Mouse (Mus musculus) neural tube, embryonic 11.5 days (tissue): ENCODE results near the gene Slc39a11. TPM values are rescaled to one million over a fixed set of nuclear protein-coding genes. Genes with fewer than 3 reads are reported as not detected.
"Not testable (repeated sequence)": the region's sequence is repeated elsewhere in the genome, so short reads cannot be mapped to it uniquely, and the experiment has no call there.

ENCODE experiments used
- ATAC-seq: fragments of 200-750 bp; cut with Nextera tagmentation; 2 replicates; pipeline ENCODE4 v1.8.0; 2017; ENCODE audit warnings: moderate number of reproducible peaks, mild to moderate bottlenecking, moderate TSS enrichment, moderate library complexity; ENCODE audit not compliant: insufficient read depth, low FRiP score, low TSS enrichment
- DNase-seq: peaks from one replicate; pipeline ENCODE4 v3.0.0-alpha.2; 2015; ENCODE audit warnings: low spot score
- H3K27ac ChIP-seq: fragments of 300-500 bp; sonication (generic); 2 replicates; pipeline ENCODE4 v1.5.1; 2014; ENCODE audit warnings: low read depth, mild to moderate bottlenecking, low read length
- H3K27me3 ChIP-seq: fragments of 300-500 bp; sonication (generic); 2 replicates; pipeline ENCODE4 v1.6.1; 2014; ENCODE audit warnings: mild to moderate bottlenecking, low read length, mixed read lengths; ENCODE audit not compliant: control insufficient read depth, insufficient read depth
- H3K36me3 ChIP-seq: fragments of 300-500 bp; sonication (generic); 2 replicates; pipeline ENCODE4 v1.6.1; 2014; ENCODE audit warnings: mild to moderate bottlenecking, low read length, moderate library complexity, mixed read lengths; ENCODE audit not compliant: control insufficient read depth, insufficient read depth
- H3K4me1 ChIP-seq: fragments of 300-500 bp; sonication (generic); 2 replicates; pipeline ENCODE4 v1.6.1; 2014; ENCODE audit warnings: low read length, mixed read lengths; ENCODE audit not compliant: control insufficient read depth, insufficient read depth
- H3K4me2 ChIP-seq: fragments of 300-500 bp; sonication (generic); 2 replicates; pipeline ENCODE4 v1.6.1; 2014; ENCODE audit warnings: low read depth, mild to moderate bottlenecking, moderate library complexity
- H3K4me3 ChIP-seq: fragments of 300-500 bp; sonication (generic); 2 replicates; pipeline ENCODE4 v1.5.1; 2014; ENCODE audit warnings: low read depth, low read length
- H3K9ac ChIP-seq: fragments of 300-500 bp; sonication (generic); 2 replicates; pipeline ENCODE4 v1.6.1; 2014; ENCODE audit warnings: mild to moderate bottlenecking, low read length
- H3K9me3 ChIP-seq: fragments of 300-500 bp; sonication (generic); 2 replicates; pipeline ENCODE4 v1.6.1; 2016; ENCODE audit warnings: low read length; ENCODE audit not compliant: control insufficient read depth
- WGBS: fragments of 180-500 bp; shearing (Covaris S2); extraction: QIAGEN DNeasy Blood & Tissue Kit; methylation state at CpG from one replicate; pipeline ENCODE4 v1.1.7; 2014; 5-methylcytosine and 5-hydroxymethylcytosine counted together
- polyA plus RNA-seq: library from polyadenylated mRNA; unstranded; fragments of >200 nt; fragmentation: Nextera tagmentation; extraction: Ambion mirVana; gene quantifications from 2 replicates; pipeline ENCODE4 v1.2.1, GENCODE M21; 2014

The Slc39a11 gene
- polyA plus RNA-seq, 1 experiment from 2014 or later, result 20.1 TPM

GRCm38 (mm10) chr11:113586423-113586822 lies 63.5 kb downstream of the Slc39a11 start:
- Histone ChIP-seq H3K27me3 (no peaks in the 10 kb centered on the region), H3K9ac (peak overlapping the region; percentile 14; the same call in 1 of the 2 replicates), H3K4me2 (no peak overlapping the region), H3K27ac (0 out of 2 replicates have a peak overlapping the region, but pooled peaks have one; percentile 53), H3K36me3 (no peaks in the 10 kb centered on the region), H3K4me3 (no peak overlapping the region), H3K4me1 (peaks cover 3% of the 10 kb centered on the region), H3K9me3 (no peaks in the 10 kb centered on the region)
- 41% methylated on average over 6 of the region's 6 CpGs for WGBS
- DNase-seq (no peak), ATAC-seq (no peak)

GRCm38 (mm10) chr11:113583879-113584661 lies 65.8 kb downstream of the Slc39a11 start:
- WGBS, result 27% methylated on average over 11 of the region's 11 CpGs
- H3K4me2 ChIP-seq, result no peak overlapping the region
- no peak overlapping the region for H3K4me3 ChIP-seq
- peak; percentile 90 for ATAC-seq
- H3K36me3 ChIP-seq, result no peaks in the 10 kb centered on the region
- H3K9me3 ChIP-seq, result no peaks in the 10 kb centered on the region
- H3K27me3 ChIP-seq, result no peaks in the 10 kb centered on the region
- peaks cover 3% of the 10 kb centered on the region for H3K4me1 ChIP-seq
- H3K27ac ChIP-seq, result peak overlapping the region; percentile 90
- no peak overlapping the region; the same call in 1 of the 2 replicates for H3K9ac ChIP-seq
- peak; percentile 66 for DNase-seq

GRCm38 (mm10) chr11:113577221-113577620 lies 72.7 kb downstream of the Slc39a11 start:
- Histone ChIP-seq H3K9ac (no peak overlapping the region), H3K4me3 (no peak overlapping the region), H3K27ac (no peak overlapping the region), H3K4me2 (no peak overlapping the region), H3K36me3 (no peaks in the 10 kb centered on the region), H3K4me1 (no peaks in the 10 kb centered on the region), H3K27me3 (no peaks in the 10 kb centered on the region), H3K9me3 (no peaks in the 10 kb centered on the region)
- WGBS, result 81% methylated on average over 4 of the region's 4 CpGs
- DNase-seq (no peak), ATAC-seq (no peak)

GRCm38 (mm10) chr11:113572641-113573040 lies 77.2 kb downstream of the Slc39a11 start:
- H3K4me1 ChIP-seq, result no peaks in the 10 kb centered on the region
- H3K27me3 ChIP-seq, result no peaks in the 10 kb centered on the region
- WGBS, result 78% methylated on average over 6 of the region's 6 CpGs
- no peaks in the 10 kb centered on the region for H3K9me3 ChIP-seq
- H3K4me2 ChIP-seq, result no peak overlapping the region
- H3K9ac ChIP-seq, result no peak overlapping the region
- no peak overlapping the region for H3K4me3 ChIP-seq
- ATAC-seq (no peak), DNase-seq (no peak)
- no peaks in the 10 kb centered on the region for H3K36me3 ChIP-seq
- no peak overlapping the region for H3K27ac ChIP-seq

GRCm38 (mm10) chr11:113571616-113572015 lies 78.3 kb downstream of the Slc39a11 start:
- Histone ChIP-seq H3K27ac (no peak overlapping the region), H3K9ac (no peak overlapping the region), H3K27me3 (no peaks in the 10 kb centered on the region), H3K4me3 (no peak overlapping the region), H3K4me2 (no peak overlapping the region), H3K9me3 (no peaks in the 10 kb centered on the region), H3K36me3 (no peaks in the 10 kb centered on the region), H3K4me1 (no peaks in the 10 kb centered on the region)
- ATAC-seq (no peak), DNase-seq (no peak)

- Histone ChIP-seq H3K4me1 (peaks cover 7% of the 10 kb centered on the region), H3K9ac (no peak overlapping the region), H3K9me3 (no peaks in the 10 kb centered on the region), H3K27me3 (0 out of 2 replicates have a peak, but pooled peaks cover 2% of the 10 kb centered on the region), H3K27ac (no peak overlapping the region), H3K4me3 (no peak overlapping the region), H3K4me2 (no peak overlapping the region), H3K36me3 (no peaks in the 10 kb centered on the region)
- ATAC-seq (no peak), DNase-seq (no peak)
- 88% methylated on average over 1 of the region's 1 CpGs for WGBS
Observed at GRCm38 (mm10) chr11:113568999-113569398, 80.9 kb downstream of the Slc39a11 start.

- ATAC-seq, H3K4me2 ChIP-seq, H3K36me3 ChIP-seq, H3K4me1 ChIP-seq, H3K9me3 ChIP-seq, H3K9ac ChIP-seq, H3K27me3 ChIP-seq, H3K4me3 ChIP-seq, DNase-seq, H3K27ac ChIP-seq: not testable (repeated sequence)
- 78% methylated on average over 2 of the region's 2 CpGs for WGBS
Observed at GRCm38 (mm10) chr11:113567926-113568325, 82.0 kb downstream of the Slc39a11 start.

GRCm38 (mm10) chr11:113565006-113565995 lies 84.6 kb downstream of the Slc39a11 start:
- Histone ChIP-seq H3K27me3 (0 out of 2 replicates have a peak, but pooled peaks cover 2% of the 10 kb centered on the region), H3K9me3 (no peaks in the 10 kb centered on the region), H3K9ac (peak overlapping the region; percentile 65), H3K36me3 (no peaks in the 10 kb centered on the region), H3K4me3 (peak overlapping the region; percentile 52), H3K27ac (no peak overlapping the region), H3K4me2 (peak overlapping the region; percentile 90), H3K4me1 (peaks cover 7% of the 10 kb centered on the region)
- 8% methylated on average over 31 of the region's 34 CpGs for WGBS
- ATAC-seq (peak; percentile 86), DNase-seq (peak; percentile 92)
